Mouse (Mus musculus): Measurements from ENCODE around the gene Fam169b. TPM values are rescaled to one million over a fixed set of nuclear protein-coding genes. Genes with fewer than 3 reads are reported as not detected.
"Not testable (repeated sequence)": the region's sequence is repeated elsewhere in the genome, so short reads cannot be mapped to it uniquely, and the experiment has no call there.

The Fam169b gene
- polyA plus RNA-seq, 1 experiment from 2014 or later, result 0.64 TPM

- no peak overlapping the region for H3K27ac ChIP-seq
- TF ChIP-seq CTCF (IDR thresholded peaks at IDR 0.05; ENCODE audit: low read depth), result no peak
Measured at GRCm38 (mm10) chr7:68266691-68267090, 6.9 kb upstream of the Fam169b start.

GRCm38 (mm10) chr7:68270551-68270950 is 3.1 kb upstream of the Fam169b start:
- no peak for ATAC-seq (replicated peaks; ENCODE audit: low FRiP score, low read depth)
- Histone ChIP-seq H3K27ac (no peak overlapping the region), H3K9me3 (replicated peaks; ENCODE audit: low read length) (no peaks in the 10 kb centered on the region), H3K27me3 (ENCODE audit: insufficient read depth, low read length) (no peaks in the 10 kb centered on the region), H3K9ac (ENCODE audit: low read depth, low read length) (no peak overlapping the region), H3K4me2 (ENCODE audit: low read length) (no peak overlapping the region), H3K36me3 (ENCODE audit: insufficient read depth, low read length) (no peaks in the 10 kb centered on the region), H3K4me1 (replicated peaks; ENCODE audit: insufficient read depth, low read length) (no peaks in the 10 kb centered on the region), H3K4me3 (replicated peaks; ENCODE audit: low read depth, low read length) (no peak overlapping the region)
- DNase-seq (ENCODE audit: low spot score), result peak; percentile 50
- no peak for TF ChIP-seq CTCF (IDR thresholded peaks at IDR 0.05; ENCODE audit: low read depth)
- 49% methylated on average over 4 of the region's 4 CpGs for WGBS

More at GRCm38 (mm10) chr7:68266691-68267090, 6.9 kb upstream of the Fam169b start:
- H3K36me3 ChIP-seq (ENCODE audit: insufficient read depth, low read length), result no peaks in the 10 kb centered on the region
- 7% methylated on average over 6 of the region's 6 CpGs for WGBS
- no peak overlapping the region for H3K9ac ChIP-seq (ENCODE audit: low read depth, low read length)
- peaks cover 18% of the 10 kb centered on the region for H3K4me1 ChIP-seq (replicated peaks; ENCODE audit: insufficient read depth, low read length)
- H3K4me3 ChIP-seq (replicated peaks; ENCODE audit: low read depth, low read length), result no peak overlapping the region
- H3K4me2 ChIP-seq (ENCODE audit: low read length), result 0 out of 2 replicates have a peak overlapping the region, but pooled peaks have one; percentile 4
- DNase-seq (ENCODE audit: low spot score), result peak; percentile 66
- no peaks in the 10 kb centered on the region for H3K27me3 ChIP-seq (ENCODE audit: insufficient read depth, low read length)
- no peaks in the 10 kb centered on the region for H3K9me3 ChIP-seq (replicated peaks; ENCODE audit: low read length)
- ATAC-seq (replicated peaks; ENCODE audit: low FRiP score, low read depth), result no peak

- Histone ChIP-seq H3K4me2 (ENCODE audit: low read length) (no peak overlapping the region), H3K27me3 (ENCODE audit: insufficient read depth, low read length) (no peaks in the 10 kb centered on the region), H3K27ac (no peak overlapping the region), H3K36me3 (ENCODE audit: insufficient read depth, low read length) (no peaks in the 10 kb centered on the region), H3K9me3 (replicated peaks; ENCODE audit: low read length) (no peaks in the 10 kb centered on the region), H3K9ac (ENCODE audit: low read depth, low read length) (no peak overlapping the region), H3K4me1 (replicated peaks; ENCODE audit: insufficient read depth, low read length) (peaks cover 10% of the 10 kb centered on the region), H3K4me3 (replicated peaks; ENCODE audit: low read depth, low read length) (no peak overlapping the region)
- no peak for DNase-seq (ENCODE audit: low spot score)
- 93% methylated on average over 6 of the region's 6 CpGs for WGBS
- no peak for TF ChIP-seq CTCF (IDR thresholded peaks at IDR 0.05; ENCODE audit: low read depth)
- ATAC-seq (replicated peaks; ENCODE audit: low FRiP score, low read depth), result no peak
Measured at GRCm38 (mm10) chr7:68271816-68272215, 1.8 kb upstream of the Fam169b start.

GRCm38 (mm10) chr7:68272607-68273006 is 1.0 kb upstream of the Fam169b start:
- Histone ChIP-seq H3K27ac (no peak overlapping the region), H3K9me3 (replicated peaks; ENCODE audit: low read length) (no peaks in the 10 kb centered on the region), H3K27me3 (ENCODE audit: insufficient read depth, low read length) (no peaks in the 10 kb centered on the region), H3K4me2 (ENCODE audit: low read length) (no peak overlapping the region), H3K4me1 (replicated peaks; ENCODE audit: insufficient read depth, low read length) (peaks cover 10% of the 10 kb centered on the region), H3K36me3 (ENCODE audit: insufficient read depth, low read length) (no peaks in the 10 kb centered on the region), H3K4me3 (replicated peaks; ENCODE audit: low read depth, low read length) (no peak overlapping the region), H3K9ac (ENCODE audit: low read depth, low read length) (no peak overlapping the region)
- DNase-seq (ENCODE audit: low spot score), result no peak
- no peak for ATAC-seq (replicated peaks; ENCODE audit: low FRiP score, low read depth)
- TF ChIP-seq CTCF (IDR thresholded peaks at IDR 0.05; ENCODE audit: low read depth), result no peak
- 94% methylated on average over 10 of the region's 10 CpGs for WGBS

- DNase-seq (ENCODE audit: low spot score) (no peak), ATAC-seq (replicated peaks; ENCODE audit: low FRiP score, low read depth) (no peak)
- no peak for TF ChIP-seq CTCF (IDR thresholded peaks at IDR 0.05; ENCODE audit: low read depth)
- Histone ChIP-seq H3K27ac (no peak overlapping the region), H3K36me3 (ENCODE audit: insufficient read depth, low read length) (no peaks in the 10 kb centered on the region), H3K27me3 (ENCODE audit: insufficient read depth, low read length) (no peaks in the 10 kb centered on the region), H3K4me3 (replicated peaks; ENCODE audit: low read depth, low read length) (no peak overlapping the region), H3K9me3 (replicated peaks; ENCODE audit: low read length) (no peaks in the 10 kb centered on the region), H3K4me1 (replicated peaks; ENCODE audit: insufficient read depth, low read length) (peaks cover 10% of the 10 kb centered on the region), H3K4me2 (ENCODE audit: low read length) (no peak overlapping the region), H3K9ac (ENCODE audit: low read depth, low read length) (no peak overlapping the region)
- WGBS, result 63% methylated on average over 2 of the region's 2 CpGs
Measured at GRCm38 (mm10) chr7:68274218-68274617, 579 bp downstream of the Fam169b start.

GRCm38 (mm10) chr7:68274951-68275350 is 1.3 kb downstream of the Fam169b start:
- Histone ChIP-seq H3K27me3 (ENCODE audit: insufficient read depth, low read length) (no peaks in the 10 kb centered on the region), H3K4me3 (replicated peaks; ENCODE audit: low read depth, low read length) (no peak overlapping the region), H3K27ac (no peak overlapping the region), H3K9ac (ENCODE audit: low read depth, low read length) (no peak overlapping the region), H3K9me3 (replicated peaks; ENCODE audit: low read length) (no peaks in the 10 kb centered on the region), H3K4me1 (replicated peaks; ENCODE audit: insufficient read depth, low read length) (peaks cover 10% of the 10 kb centered on the region), H3K36me3 (ENCODE audit: insufficient read depth, low read length) (no peaks in the 10 kb centered on the region), H3K4me2 (ENCODE audit: low read length) (no peak overlapping the region)
- DNase-seq (ENCODE audit: low spot score) (no peak), ATAC-seq (replicated peaks; ENCODE audit: low FRiP score, low read depth) (no peak)
- WGBS, result 53% methylated on average over 9 of the region's 9 CpGs
- TF ChIP-seq CTCF (IDR thresholded peaks at IDR 0.05; ENCODE audit: low read depth), result no peak

- peak overlapping the region; percentile 42 for H3K4me3 ChIP-seq (replicated peaks; ENCODE audit: low read depth, low read length)
- not testable (repeated sequence) for H3K4me1 ChIP-seq (replicated peaks; ENCODE audit: insufficient read depth, low read length); H3K9me3 ChIP-seq (replicated peaks; ENCODE audit: low read length); H3K36me3 ChIP-seq (ENCODE audit: insufficient read depth, low read length); DNase-seq (ENCODE audit: low spot score); H3K27ac ChIP-seq; H3K27me3 ChIP-seq (ENCODE audit: insufficient read depth, low read length); ATAC-seq (replicated peaks; ENCODE audit: low FRiP score, low read depth)
- 61% methylated on average over 9 of the region's 9 CpGs for WGBS
- peak overlapping the region; percentile 51; the same call in 1 of the 2 replicates for H3K9ac ChIP-seq (ENCODE audit: low read depth, low read length)
- H3K4me2 ChIP-seq (ENCODE audit: low read length), result peak overlapping the region; percentile 77
Measured at GRCm38 (mm10) chr7:68275445-68275837, 1.8 kb downstream of the Fam169b start.
